Mouse (Mus musculus): ENCODE results near the gene Spag9.

The Spag9 gene

DNA sequence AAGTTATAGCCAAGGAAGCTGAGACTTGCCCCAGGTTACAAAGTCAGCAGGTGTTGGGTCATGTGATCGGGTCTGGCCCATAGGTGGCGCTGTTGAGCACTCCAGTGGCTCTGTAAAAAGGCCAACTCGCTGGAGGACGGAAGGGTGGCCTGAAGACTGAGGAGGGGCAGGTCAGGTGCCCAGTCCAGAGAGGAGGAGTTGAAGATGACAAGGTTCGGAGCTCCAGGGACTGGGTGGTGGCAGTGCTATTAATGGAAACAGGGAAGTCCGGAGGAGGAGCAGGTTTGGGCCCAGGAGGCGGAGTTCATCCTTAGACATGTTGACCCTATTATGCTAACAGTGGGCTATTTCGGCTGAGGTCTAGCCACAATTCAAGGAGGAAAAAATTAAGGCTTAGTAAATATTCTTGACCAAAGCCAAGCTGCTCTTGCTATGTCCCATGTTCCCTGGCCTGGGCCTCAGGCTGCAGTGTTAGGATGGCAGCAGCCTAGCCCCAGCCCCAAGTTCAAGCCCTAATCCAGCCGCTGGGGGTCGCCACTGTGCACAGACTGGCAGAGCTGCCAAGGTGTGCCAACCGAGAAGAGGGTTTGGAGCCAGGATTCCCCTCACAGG, 137.6 kb downstream of the Spag9 start:
- DNase-seq (ENCODE audit: low spot score in 2 of 2), result peak; percentile 75 to 87

DNA sequence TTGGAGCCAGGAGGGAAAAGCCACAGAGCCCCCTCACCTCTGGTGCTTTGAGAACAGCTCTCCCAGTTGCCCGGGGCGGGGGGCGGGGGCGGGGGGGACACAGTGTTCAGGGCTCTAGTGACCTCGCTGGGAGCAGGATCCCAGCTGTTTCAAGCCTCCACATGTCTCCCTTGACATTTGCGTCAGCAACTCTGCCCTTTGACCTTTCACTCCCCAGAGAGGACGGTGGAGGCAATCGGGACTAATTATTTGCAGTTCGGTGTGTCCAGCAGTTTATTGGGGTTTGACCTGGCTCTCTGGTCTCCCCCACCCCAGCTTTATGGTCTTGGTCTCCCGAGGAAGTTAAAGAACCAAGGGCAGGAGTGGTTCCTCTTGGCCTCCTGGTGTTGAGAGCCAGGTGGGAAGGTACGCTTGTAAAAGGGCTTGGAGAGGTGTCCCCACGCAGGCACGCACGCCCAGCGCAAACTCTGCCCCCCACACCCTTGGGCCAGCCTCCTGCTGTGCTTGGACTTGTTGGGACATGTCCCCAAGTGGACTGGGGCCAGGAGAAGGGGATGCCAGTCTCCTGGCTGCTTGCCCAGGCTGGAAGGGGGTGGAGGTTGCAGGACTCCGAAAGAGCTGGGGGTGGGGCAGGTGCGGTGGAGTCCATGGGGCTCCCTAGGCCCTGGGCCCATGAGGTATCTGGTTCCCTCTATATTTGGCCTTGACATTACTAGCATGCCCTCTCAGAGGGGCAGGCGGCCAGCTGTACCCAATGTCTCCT, 138.4 kb downstream of the Spag9 start:
- peak; percentile 83 to 86 for DNase-seq (ENCODE audit: low spot score in 2 of 2)

DNA sequence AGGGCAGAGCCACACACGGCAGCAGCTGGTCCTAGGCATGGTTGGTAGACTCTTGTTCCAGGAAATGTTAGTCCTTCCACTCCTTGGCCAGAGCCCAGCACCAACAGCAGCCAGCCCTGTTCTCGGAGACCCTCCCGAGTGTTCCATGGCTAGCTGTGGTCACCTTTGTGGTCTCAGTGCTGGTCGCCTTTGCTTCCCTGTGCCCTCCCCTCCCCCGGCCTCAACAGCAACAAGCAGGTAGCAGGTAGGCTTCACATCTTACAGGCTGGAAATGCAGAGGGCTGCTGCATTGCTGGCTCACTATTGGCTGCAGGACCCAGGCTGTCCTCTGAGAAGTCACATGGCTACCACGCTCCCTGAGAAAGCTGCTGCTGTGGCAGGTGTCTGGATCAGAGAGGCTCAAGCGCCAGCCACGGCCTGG, 139.7 kb downstream of the Spag9 start:
- DNase-seq (ENCODE audit: low spot score in 2 of 2), result no peak

DNA sequence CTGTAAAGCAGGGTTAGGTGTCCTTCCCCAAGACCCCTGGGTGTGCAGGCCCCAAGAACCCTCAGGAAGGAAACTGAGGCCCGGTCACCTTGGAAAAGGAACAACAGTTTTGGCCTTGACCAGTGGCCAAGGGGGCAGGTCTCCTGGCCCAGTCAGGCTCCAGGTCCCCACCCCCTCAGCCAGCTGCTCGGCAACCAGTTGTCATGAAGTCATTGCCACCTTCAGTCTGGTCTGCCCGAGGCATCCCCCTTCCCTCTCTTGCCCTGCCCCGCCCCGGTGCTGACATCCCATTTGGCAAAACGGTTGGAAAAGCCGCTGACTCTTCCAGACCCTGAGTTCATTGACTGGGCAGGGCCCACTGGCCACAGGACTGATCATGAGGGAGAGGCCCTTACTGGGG, 140.8 kb downstream of the Spag9 start:
- no peak for DNase-seq (ENCODE audit: low spot score in 2 of 2)

DNA sequence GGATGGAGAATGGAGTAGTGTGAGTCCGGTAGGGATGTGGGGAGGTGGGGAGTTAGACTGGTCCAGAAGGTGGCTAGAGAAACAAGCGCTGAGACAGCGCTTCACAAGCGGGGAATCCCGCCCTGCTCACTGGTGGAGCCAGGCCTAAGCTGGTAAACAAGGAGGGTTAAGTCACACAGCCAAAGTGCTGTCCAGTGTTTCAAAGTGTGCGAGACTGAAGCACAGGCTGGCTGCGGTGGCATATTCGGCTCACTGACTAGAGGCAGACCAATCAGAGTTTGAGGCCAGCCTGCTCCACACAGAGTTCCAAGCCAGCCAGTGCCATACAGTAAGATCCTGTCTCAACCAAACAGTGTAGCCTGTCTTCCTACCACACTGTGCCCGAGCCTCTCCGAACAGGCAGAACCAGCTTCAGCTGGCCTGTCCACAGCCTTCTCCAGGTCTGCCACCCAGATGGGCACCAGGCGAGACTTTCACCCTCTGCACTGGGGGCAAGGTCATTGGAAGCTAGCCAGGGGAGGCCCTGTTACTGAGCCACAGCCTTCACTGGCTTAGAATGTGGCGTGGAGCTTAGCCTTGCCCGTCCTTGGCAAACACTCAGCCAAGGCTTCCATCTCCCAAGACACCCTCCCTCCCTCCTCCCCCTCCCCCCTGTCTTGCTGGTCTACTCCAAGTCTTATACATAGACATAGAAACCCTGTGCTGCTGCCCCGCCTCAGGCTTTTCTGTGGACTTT, 141.6 kb downstream of the Spag9 start:
- peak in 1 of 2 experiments; percentile 49 for DNase-seq (ENCODE audit: low spot score in 2 of 2)

DNA sequence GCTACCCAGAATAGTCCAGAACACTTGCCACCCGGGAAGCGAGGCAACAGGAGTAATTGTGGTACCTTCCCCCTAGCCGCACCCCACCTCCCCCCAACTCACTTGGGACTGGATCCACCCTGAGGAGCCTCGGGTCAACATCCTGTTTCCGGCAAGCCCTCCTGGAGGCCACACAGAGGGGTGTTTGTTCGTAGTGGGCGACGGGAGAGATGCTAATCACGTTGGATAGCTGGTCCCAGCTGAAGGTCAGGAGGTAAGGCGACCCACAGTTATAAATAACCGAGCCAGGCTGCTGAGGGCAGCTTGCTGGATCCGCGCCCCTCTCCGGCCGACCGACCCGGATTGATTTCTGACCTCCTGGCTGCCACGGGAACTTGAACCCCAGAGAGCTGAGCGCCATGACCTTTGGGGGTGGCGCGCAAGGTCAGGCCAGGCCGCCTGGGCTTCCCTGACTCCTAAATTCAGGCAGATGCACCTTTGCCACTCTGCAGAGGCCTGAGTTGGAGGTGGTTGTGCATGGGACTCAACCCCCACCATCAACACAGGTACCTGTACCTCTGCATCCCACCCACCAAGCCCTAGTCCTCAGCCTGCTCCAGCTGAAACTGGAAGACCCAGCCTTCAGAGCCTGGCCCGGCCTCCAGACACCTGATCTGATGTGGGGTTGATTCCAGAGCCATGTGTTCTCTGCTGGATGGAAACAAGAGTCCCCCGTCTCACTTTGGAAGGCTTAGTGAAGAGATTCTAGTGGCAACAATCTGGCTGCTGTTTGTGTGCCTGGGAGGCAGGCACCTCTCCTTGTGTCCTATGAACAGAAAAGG, 142.7 kb downstream of the Spag9 start:
- no peak for DNase-seq (ENCODE audit: low spot score in 2 of 2)

DNA sequence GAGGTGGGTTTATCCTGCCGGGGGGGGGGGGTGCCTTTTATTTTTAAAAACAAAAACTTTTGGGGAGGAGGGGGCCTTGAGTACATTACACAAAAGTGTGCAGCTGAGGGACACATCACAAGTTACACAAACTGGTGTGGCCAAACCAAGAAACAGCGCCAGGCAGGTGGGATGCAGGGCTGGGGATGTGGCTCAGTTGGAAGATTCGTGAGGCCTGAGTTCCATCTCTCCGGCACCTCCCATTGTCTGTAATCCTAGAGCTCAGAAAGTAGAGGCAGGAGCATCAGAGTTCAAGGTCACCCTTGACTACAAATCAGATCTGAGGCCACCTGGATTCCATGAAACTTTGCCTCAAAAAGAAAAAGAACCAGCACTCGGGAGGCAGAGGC, 143.3 kb downstream of the Spag9 start:
- DNase-seq (ENCODE audit: low spot score in 2 of 2), result no peak

DNA sequence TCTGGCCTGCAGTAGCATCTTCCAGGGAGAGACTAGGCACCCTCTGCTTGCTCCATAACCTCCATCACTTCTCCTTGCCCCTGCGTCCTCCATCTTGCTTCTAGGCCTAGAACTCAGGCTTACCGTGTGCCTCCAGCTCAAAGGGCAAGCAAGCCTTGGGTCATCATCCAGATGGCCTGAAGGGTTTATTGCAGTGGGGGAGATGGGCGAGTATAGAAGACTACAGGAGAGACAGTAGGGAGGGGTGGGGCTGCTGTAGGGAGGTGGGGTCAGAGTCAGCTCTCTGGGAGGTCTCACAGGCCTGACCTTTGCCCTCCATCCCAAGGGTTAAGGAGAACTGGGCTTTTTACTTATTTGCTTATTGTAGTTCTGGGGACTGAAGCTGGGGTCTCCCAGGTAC, 144.6 kb downstream of the Spag9 start:
- no peak for DNase-seq (ENCODE audit: low spot score in 2 of 2)

DNA sequence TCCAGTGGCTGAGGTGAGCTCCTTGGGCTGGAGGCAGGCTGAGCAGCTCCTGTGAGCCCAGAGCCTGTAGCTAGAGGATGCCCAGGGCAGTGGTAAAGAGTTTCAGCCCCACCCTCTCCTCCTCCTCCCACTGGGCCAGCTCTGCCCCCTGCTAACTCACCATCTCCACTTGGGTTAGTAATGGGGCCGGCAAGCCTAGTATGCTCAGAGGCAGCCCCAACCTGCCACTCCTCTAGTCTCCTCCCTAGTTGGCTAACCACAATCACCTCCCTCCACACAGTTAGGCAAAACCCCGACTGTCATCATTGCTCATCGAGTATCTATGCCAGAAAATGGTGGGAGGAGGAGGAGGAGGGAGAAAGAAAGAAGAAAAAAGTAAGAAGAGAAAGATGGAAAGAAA, 145.7 kb downstream of the Spag9 start:
- DNase-seq (ENCODE audit: low spot score in 2 of 2), result no peak

DNA sequence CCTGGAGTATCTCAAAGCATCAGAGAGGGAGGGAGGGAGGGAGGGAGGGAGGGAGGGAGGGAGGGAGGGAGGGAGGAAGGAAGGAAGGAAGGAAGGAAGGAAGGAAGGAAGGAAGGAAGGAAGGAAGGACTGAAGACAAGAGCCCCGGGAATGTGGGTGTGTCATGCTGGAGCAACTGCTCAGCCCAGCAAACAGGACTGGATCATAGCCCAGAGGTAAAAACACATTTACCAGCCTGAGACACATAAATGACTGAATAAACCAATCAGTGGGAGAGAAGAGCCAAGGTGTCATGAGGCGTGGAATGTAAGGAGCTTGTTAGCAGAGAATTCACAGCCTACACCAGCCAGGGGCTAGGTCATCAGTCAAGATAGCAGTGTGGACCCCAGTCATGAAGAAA, 147.4 kb downstream of the Spag9 start:
- DNase-seq (ENCODE audit: low spot score in 2 of 2), result no peak

DNA sequence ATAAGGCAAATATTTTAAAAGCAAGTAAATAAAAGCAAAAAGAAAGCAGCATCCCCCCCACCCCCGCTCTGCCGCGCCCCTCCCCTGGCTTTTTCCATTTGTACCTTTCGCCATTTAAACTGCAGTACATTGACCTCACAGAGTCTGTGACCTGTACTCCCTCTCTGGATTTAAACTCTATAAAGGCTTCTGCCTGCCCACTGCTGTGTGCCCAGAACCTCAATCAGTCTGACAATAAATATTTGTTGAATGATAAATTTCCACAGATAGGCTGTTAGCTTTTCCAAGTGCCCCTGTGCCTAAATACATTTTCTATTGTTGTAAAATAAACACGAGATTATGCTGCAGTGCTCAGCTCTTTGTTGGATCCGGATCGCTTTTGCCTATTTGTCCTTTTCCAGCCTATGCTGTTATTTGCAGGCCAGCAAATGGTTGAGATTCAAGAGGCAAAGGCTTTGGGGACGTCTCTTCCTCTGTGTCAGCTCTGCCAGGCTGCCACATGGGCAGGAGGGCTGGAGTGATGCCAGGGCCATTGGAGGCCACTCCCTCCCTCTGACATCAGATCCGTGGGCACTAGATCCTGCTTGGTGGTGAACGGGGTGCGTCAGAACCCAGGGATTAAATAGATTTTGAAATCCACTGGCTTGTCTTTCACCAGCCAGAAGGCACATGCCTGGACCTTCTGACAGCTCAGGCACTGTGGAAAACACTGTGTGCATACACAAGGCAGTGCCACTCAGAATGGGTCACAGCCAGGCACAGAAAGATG, 149.1 kb downstream of the Spag9 start:
- peak in 1 of 2 experiments; percentile 52 for DNase-seq (ENCODE audit: low spot score in 2 of 2)

DNA sequence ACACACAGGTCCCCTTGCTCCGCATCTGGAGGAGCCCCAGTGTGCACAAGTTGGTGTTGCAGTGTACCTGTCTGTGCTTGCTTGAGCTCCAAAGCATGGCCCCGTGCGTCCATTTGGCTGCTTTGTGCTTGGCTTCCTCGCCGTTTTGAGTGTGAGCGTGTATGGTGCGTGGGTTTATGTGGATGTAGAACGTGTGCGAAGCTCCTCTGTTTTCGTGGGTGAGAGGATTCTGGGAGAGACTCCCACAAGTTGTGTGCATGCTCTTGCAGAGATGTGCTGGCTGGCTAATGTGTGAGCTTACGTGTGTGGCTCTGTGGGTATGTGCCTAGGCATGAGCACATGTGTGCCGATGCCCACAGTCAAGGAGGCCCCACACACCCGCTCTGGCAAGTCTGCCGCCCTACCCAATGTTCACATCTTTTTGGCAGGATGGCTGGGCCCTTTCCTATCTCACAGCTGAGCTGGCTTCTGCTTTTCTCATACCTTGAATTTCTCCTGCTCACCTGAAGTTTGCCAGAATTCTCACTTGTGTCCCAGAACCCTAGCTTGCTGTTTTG, 150.2 kb downstream of the Spag9 start:
- no peak for DNase-seq (ENCODE audit: low spot score in 2 of 2)

DNA sequence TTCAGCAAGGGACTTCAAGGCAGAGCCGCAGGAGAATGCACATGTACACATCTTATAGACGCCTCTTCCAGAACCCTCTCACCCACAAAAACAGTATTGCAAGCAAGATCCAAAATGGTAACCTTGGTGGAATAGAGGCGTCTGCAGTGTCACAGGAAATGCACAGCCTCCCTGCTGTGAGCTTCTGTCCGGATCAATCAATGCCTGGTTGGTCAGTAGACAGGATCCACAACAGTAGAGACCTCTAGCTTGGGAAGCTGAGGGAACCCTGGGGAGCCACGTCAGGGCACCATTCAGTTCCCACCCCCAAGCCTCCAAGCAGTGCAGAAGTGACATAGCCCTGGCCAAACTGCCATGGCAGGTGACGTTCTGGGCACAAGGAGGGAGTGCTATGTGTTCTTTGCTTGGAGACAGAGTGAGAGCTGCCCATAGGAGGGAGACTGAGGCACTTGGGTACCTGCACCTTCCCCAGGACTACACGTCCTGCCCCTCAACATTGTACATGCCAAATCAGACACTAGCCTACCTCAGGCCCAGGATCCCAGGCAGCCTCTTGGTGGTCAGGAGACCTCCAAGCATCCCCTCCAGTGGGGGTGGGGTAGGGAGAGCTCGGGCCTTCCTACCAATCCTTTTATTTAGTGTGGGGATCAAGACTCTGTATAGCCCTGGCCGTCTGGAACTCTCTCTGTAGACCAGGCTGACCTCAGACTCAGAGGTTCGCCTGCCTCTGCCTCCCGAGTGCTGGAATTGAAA, 151.0 kb downstream of the Spag9 start:
- DNase-seq (ENCODE audit: low spot score in 2 of 2), result no peak

DNA sequence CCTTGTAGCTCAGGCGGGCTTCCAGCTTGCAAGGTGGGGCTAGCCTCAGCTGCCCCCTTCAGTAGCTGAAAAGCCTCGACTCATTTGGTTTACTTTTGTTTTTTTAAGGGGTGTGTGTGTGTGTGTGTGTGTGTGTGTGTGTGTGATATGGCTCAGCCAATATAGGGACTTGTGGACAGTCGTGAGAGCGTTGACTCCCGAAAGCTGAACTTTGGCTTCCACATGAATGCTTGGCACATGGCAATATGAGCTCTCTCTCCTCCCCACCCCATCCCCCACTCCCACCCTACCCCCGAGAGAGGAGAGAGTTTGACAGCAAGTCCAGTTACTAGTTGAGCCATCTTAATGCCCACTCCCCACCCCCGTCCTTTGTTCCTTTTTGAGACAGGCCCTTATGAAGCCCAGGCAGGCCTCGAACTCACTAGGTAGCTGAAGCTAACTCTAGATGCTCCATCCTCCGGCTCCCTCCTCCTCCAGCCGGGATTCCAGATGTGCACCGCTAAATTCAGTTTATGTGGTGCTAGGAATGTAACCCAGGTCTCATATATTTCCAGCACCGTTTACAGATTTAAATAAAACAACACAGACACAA, 152.3 kb downstream of the Spag9 start:
- no peak for DNase-seq (ENCODE audit: low spot score in 2 of 2)

DNA sequence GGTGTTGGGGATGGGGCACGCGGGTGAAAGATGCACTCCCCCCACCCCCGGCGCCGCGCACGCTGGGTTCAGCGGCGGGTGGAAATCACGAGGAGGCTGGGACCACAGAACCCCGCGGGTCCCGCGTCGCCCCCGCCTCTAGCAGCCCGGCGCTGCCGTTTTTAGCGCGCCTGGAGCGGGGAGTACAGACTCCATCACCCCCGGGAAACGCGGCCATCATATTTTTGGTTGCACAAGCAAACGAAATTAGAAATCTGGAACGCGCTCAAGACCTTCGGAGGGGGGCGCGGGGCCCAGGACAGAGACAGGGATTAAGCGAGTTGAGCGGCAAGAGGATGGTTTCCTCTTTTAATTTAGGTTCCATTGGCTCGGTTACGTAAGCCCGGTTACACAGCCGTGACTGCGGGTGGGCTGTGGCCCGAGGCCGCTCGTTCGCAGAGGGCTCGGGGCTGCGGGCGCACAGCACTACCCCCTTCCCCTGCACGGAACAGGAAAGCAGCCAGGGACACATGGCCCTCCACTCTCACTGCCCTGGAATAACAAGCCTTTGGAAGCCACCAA, 153.1 kb downstream of the Spag9 start:
- no peak for DNase-seq (ENCODE audit: low spot score in 2 of 2)

DNA sequence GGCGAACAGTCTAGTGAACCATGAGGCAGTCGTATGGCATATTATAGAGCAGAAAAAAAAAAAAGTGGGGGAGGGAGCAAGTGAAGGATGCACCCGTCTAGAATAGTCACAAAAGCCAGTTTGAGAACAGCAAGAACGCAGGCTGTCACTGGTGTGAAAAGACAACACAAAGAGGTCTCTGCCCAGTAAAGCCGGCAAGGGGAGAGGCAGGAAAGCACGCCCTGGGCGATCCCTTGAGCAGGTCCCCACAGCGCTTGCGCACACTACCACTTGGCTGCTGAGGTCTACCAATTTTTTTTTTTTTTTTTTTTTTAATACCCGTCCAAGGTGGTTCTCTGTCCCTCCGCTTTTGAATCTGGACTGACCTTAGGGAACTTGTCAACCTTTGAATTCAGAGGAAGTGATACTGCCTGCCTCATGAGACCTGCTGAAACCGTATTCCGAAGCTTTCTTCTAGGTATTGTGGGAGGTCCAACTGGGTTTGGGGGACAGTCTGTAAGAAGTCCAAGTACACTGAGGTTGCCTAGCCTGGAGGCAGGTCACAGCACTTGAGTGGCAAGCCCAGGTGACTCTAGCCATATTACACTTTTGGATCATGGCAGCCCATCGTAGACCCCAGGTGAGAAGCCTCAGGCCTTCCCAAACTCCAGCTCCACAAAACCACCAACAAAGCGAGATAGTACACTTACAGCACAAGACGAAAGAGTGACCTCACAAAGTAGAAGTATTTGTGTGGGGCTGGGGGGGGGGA, 153.8 kb downstream of the Spag9 start:
- no peak for DNase-seq (ENCODE audit: low spot score in 2 of 2)

DNA sequence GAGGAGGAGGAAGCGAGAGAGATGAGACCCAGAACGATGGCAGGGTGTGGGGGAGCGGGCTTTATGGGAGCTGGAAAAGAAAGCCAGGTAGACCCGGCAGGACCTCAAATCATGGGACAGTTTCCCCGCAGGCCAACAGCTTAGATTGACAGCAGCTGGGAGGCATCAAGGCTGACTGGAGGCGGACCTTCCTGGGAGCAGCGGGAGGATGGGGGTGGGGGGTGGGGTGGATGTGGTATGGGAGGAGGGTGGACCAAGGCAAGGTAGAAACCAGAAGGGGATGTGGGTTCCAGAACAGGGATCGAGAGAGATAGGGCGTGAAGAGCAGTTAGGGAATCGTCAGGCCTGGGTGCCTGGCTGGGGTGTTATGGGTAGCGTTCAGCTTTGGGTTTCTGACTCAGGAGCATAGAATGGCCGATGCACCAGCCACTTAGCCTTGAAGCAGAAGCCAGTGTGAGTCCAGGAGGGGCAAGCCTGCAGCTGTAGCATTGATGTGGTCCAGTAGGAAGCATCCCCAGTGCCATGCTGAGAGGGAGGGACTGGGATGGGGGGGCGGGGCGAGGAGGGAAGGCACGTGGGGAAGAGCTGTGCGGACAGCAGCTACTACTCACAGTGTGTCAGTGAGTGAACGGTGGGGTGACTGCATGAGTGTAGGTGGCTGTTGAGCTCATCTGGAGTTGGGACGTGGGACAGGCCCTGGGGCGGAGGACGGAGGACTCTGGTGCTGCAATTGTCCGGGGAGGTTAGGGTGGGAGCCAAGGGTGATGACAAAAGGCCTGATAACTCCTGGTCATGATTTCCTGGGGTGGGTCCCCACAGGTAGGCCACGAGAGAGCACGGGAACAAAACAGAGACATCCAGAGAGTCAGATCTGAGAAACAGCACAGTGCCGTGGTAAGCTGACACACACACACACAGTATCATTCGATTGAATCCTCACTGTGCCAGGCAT, 154.9 kb downstream of the Spag9 start:
- no peak for DNase-seq (ENCODE audit: low spot score in 2 of 2)

DNA sequence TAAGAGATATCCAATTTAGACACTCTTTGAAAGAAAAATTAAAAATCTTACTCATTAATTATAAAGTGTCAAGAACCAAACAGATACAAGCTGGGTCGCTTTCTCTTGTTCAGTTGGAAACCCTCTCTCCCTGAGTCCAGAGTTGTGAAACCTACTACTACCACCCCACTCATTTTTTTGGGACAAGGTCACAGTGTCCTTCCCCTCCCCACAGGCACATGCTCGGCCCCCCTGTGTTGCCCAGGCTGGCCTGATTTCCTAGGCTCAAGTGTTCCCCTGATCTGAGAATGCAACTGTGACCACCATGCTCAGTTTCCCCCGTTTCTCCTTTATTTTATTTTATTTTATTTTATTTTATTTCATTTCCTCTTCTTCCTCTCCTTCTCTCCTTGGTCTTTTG, 158.3 kb downstream of the Spag9 start:
- DNase-seq (ENCODE audit: low spot score in 2 of 2), result no peak

All from urinary bladder, postnatal 4 days (tissue).